Mouse (Mus musculus) fat pad, adult 2 months (tissue): ENCODE results near the gene Rtn4.
"Not testable (repeated sequence)": the region's sequence is repeated elsewhere in the genome, so short reads cannot be mapped to it uniquely, and the experiment has no call there.

Source experiments
- DNase-seq: peaks from one replicate; pipeline ENCODE4 v3.0.0-alpha.2; 2011; ENCODE audit warnings: low read depth, low spot score; ENCODE audit errors: extremely low read depth

Rtn4 gene

DNA sequence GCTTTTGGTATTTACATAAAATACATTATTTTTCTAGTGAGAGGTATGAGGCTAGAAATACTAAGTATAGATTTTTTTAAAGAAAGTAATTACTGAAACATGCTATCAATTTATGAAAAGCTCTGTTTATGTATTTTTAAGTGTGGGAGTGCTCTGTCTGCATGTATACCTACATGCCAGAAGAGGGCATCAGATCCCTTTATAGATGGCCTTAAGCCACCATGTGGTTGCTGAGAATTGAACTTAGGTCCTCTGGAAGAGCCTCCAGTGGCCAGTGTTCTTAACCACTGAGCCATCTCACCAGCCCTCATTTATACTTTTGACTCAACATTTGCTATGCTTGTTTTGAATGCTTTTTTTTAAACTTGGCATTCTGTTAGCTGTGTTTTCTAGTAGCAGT, 16.8 kb downstream of the Rtn4 start:
- DNase-seq: no peak

DNA sequence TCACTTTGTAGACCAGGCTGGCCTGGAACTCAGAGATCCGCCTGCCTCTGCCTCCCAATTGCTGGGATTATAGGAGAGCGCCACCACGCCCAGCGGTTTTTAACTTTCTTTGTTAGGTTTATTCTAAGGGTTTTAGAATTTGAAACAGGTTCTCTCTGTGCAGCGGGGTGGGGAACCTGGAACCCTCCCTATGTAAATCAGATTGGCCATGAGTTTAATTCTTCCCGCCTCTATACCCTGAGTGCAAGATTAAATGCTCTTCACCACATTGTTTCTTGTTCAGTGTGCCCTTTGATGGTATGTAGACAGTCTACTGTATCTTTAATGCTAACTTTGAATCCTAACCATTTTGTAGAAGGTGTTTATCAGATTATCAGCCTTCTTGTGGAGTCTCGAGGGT, 21.4 kb downstream of the Rtn4 start:
- DNase-seq: no peak

DNA sequence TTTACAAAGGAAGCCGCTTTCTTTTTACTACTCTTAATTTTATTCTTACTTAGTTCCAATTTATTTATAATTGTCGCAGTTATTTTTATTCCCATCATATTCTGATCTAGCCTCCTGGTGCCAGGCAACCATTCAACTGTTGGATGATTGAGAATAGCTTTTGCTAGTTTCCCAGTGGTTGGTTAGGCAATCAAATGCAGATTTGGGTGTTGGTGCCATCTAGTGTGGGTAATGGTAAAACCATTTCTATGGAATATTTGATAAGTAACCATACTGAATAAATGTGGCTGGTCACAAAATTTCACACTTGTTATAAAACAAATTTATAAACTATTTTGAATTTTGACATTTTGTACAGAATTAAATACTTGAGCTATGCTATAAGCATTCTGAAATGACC, 22.0 kb downstream of the Rtn4 start:
- no peak for DNase-seq

DNA sequence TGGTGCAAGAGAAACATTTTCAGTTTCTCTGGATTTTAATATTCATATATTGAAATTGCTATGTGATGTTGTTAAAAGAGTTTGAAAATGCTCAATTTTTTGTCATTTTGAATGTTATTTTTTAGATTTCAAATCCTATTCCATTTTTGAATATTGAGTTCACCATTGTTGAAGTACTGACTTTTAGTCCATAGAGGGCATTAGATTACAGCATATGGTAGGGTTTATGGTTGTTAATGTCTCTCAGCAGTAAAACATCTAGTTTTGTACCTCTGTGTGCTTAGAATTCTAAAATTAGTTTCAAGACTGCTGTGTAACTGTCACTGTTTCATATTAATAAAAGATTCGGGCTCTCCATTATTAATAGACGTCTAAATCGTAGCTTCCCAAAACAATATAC, 22.8 kb downstream of the Rtn4 start:
- DNase-seq: no peak

DNA sequence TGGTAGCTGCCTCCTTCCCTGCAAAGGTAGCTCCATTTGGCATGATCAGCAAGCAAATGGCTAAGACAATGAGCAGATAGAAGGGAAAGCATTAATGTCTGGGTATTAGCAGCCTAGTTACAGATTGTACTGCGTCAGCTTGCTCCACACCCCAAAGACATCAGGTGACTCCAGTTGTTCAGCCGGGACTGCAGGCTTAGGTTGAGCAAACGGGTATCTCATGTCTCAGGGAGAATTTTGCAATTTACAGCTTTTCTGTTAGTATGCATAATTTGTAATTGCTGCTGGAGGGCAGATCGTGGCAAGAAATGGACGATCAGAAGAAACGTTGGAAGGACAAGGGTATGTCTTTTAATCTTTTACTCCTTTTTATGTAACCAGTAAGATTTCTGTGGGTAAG, 25.8 kb downstream of the Rtn4 start:
- peak; percentile 85 for DNase-seq

DNA sequence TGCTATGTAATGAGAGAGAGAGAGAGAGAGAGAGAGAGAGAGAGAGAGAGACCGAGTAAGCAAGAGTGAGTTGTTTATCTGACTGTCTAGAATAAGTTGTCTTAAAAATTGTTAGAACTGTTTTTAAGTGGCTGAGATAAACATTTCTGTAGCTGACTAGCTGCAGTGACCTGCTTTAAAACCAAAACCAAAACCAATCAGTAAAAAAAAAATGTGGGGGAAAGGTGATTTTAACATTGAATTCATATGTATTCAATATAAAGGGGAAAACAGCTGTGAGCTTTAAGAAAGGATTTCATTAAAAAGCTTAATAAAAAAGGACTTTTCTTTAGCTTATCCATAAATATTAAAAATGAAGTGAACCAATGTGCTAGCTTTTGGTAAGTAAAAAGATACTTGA, 26.9 kb downstream of the Rtn4 start:
- DNase-seq: no peak

DNA sequence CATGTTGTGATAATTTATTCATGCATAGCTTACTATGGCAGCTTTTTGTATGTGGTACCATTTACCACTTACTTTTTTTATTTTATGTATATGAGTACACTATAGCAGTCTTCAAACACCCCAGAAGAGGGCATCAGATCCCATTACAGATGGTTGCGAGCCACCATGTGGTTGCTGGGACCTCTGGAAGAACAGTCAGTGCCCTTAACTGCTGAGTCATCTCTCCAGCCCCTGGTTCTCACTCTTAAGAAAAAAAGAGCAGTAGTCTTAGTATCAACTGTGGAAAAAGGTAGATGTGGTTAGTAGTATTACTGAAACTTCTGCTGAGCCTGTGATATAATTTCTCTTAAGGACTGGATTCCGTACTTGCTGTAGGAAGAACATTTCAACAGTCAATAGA, 31.5 kb downstream of the Rtn4 start:
- DNase-seq: no peak

DNA sequence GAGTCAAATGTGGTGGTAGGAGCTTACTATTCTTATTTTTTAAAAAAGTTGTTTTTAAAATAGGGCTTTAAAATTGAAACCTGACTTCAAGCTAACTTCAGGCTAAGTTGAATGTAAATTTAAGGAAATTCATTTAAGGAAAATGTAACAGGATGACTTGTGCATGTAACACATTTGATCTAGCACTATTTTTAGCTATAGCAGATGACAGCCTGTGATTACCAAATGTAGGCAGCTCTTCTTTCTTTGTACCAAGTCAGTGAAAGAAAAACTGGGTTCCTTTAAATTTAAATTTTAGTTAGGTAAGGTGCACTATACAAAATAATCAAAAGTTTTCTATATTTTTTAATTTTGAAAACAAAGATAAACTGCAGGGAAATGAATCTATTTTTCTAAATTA, 32.4 kb downstream of the Rtn4 start:
- DNase-seq: no peak

DNA sequence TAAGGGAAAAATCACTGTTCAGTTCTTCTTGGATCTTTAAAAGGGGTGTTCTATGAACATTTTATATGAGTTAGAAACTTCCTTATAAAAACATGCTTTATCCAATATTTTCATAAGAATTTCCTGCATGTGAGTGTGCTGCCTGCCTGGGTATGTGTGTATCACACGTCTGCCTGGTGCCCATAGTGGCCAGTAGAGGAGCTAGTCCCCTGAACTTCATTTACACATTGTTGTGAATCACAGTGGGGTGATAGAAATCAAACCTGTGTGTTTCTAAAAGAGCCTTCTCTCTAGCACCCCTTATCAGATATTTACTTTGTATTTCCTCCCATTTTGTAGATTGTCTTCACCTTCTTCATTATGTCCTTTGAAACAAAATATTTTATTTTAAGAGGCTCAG, 32.9 kb downstream of the Rtn4 start:
- DNase-seq: no peak

DNA sequence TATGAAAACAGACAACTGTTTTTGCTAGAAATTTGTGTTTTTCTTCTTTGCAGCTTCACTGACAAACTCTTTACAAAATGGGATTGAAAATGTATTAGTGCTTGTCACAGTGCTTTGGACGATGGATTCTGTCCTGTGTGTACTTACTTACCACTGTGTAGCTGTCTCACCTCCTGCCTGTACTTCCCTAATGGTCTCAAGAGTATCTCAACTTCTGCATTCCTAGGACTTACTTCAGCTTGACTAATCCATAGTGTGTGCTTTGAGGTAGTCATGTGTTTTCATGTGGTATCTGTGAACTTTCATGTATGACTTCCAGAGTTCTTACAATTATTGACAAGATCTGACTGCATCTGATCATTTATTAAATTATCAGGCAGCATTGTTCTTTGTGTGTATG, 35.2 kb downstream of the Rtn4 start:
- DNase-seq: no peak

DNA sequence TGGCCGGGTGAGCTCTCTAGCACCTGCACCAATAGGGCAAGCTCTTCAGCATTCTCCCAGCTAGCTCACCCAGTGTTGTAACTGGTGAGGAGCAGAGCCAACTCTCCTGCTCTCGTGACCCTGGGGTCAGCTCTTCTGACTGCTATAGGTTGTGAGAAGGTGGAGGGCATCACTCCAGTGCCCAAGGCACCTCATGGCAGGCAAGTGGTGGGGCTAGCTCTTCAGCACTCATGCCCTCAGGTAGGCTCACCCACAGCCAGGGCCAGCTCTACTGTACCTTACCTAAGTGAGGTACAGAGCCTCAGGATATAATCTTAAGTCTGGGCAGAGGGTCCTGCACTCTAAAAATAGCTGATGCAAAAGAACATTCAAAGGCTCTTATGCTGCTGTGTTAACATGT, 47.0 kb downstream of the Rtn4 start:
- DNase-seq: no peak

DNA sequence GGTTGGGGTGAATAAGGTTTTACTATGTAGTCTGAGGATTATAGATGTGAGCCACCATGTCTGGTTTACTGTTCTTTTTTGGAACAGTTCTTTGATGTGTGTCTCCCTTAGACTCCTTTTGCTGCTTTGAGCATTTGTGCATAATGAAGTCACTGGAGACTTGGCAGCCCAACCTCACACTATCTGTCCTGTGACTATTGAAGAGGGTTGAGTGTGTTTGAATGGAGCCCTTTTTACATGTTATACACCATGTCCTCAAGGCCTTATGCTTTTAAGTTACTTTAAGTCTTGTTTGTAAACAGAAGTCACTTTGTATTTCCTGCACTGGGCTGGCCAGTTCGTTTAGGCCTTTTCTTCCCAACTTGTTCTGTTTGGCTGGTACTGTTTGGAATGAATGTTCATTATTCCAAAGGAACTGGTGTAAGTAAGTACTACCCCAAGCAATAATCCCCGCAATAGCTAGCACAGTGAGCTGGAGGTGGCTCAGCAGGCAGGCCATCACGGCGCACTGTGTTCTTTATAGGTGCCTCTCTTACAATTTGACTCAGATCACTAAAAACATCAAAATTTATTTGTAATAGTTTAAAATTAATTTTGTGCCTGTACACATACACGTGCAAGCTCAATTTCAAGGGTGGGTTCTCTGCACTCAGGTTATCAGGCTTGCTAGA, 52.1 kb downstream of the Rtn4 start:
- no peak for DNase-seq

DNA sequence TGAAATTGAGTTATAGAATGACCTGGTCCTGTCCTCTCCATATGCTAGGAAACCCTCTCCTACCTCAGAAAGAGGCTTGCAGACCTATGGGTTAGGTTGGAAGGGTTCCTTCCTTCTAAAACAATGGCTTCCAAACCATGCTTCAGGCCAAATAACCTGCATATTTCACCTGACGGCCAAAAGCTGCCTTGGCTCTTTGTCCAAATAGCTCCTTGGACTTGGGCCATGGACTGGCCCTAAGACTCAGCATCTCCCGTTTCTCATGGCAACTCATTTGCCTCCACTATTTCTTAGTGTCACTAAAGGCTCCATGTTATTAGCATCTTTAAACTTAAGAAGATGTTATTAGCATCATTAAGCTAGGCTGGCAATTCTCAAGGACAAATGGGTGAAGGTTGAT, 52.8 kb downstream of the Rtn4 start:
- DNase-seq: no peak

DNA sequence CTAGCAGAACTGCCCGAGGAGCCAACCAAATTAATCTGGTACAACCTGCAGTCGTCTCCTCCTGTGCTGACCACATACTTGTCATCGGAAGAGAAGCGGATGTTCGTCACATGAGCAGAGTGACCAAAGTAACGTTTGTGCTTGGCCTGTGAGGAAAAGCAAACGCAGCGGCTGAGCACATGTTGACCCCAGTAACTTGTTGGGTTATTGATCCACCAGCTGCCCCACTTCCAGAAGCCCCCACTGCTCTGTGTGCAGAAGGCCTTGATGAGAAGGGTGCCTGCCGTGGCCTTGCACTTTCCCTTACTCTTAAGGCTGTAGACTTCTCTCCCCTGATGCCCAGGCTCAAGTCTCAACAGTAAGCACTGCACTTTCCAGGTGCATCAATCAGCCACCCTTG, 53.5 kb downstream of the Rtn4 start:
- DNase-seq: no peak

DNA sequence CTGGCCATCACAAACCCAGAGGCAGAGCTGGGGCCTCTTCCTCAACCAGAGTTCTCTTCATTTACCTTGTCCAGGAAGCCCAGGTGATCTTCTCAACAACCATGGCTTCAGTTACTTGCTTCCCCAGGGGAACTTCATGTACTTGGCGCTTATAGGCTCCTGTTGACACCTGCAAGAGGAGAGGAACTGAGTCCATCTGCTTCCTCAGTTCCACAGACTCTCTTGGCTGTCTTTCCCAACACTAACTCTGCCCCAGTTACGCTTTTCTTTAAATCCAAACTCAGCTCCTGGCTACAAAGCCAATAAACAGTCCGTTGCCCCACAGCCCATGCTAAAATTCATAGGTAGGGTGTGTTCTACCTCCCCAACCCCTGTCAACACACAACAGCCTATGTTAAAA, 54.6 kb downstream of the Rtn4 start:
- DNase-seq: no peak

DNA sequence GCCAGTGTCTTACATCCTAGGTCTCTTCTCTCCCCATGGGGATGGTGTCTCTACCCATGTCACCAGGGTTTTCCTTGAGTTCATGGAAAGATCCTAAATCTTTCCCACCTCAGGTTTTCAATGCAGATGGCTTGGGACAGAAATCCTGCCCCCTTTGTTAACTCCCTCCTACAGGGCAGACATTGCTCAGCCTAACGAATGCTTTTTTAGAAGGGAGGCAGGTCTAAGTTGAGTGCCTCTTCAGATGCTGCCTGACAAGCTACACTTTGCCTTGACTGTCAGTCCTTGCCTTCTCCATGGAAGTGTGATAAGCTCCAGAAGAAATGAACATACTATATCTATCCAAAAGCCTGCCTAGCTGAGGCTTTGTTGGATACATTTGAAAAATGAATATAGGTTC, 55.1 kb downstream of the Rtn4 start:
- no peak for DNase-seq

DNA sequence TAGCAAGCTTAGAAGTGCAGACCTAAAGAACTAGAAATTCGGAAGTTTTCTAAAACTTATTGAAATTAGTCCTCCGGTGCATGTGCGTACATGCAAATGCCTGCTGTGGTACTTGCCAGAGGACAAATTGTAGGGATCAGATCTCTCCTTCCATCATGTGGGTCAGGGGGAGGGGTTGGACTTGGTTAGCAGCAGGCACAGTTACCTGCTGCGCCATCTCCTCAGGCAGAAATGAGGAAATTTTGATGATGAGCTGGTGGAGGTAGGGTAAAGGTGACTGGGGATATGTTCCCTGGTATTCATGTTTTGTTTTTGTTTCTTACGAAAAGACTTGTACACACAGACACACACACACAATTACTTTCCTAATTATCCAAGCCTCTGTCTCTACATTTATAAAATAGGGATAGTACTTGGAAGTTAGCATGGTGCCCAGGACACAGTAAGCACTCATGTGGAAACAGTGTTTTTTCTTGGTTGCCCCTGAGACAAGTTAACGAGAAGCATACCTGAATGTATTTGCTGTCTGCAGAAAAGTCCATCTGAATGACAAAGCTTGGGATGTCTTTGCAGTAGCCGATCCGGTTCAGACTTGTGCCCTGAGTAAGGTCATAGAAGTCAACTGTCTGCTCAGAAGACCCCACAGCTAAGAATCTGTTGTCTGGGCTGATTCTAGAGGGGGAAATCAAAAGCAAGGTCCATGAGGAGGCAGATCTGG, 56.2 kb downstream of the Rtn4 start:
- DNase-seq: peak; percentile 78

DNA sequence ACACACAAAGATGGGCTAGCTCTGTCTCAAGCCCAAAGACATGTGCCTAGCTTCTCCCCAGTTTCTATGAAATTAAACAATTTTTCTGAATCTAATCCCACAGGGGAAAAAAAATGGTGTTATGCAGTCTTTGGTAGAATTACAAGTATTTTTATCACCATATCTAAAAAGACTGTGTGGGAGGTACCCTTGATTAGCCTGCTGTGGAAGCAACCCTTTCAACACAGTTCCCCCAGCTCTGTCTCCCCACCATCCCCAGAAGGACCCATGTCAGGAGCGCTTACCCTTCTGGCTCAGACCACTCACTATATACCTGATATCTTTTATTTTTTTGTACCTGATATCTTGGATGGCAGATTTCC, 56.7 kb downstream of the Rtn4 start:
- DNase-seq: no peak

DNA sequence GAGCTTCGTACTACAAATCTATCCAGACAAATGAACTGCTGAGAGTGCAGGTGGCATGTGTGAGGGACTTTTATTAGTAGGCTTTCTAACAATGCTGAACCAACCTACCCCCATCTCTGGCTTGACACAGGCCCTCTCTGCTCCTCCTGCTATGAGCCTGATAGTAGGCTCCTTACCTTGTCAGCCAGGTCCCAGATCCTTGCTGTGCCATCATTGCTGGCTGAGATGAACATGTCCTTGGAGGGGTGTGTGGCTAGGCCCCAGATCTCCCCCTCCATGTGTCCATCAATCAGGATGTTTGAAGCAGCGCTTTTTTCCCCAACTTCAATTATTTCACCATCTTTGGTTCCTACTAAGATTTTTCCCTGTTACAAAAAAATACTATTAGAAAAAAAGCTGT, 58.3 kb downstream of the Rtn4 start:
- no peak for DNase-seq

DNA sequence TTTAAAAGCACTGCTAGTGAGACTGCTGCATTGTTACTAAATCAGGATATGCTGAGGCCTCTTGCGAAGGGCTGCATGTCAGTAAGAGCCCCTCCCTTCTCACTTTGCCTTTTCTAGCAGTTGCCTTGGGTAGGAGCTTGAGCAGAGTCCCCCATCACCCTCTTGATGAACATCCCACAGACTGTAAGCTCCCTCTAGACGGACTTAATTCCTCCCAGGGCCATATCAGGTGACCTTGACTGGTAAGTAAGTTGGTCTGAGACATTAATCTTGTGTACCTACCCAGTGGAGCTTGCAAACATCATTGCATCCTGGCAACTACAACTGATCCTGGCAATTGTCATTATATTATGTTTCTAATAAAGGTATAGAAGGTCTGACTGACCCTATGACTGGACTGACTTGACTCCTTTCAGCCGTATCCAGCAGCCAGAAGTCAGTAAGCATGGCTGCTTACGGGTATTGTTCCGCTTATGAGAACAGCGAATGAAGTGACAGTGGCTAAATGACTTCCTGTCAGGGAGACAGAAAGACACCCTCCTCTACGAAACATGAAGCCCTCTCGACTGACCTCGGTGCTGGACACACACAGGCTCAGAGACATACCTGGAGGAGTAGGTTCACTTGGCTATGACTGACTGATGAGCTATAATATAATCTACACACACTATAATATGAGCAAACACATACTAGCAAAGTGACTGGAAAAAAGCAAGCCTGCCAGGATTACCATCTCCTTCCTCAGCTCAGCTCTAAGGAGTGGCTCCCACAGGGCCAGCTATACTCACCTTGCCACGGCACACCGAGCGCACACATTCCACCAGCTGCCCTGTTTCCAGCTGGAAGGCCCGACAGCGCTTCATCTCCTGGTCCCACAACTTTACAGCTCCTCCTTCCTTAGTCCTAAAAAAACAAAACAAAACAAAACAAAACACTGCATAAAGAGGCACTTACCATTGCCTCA, 59.2 kb downstream of the Rtn4 start:
- no peak for DNase-seq

DNA sequence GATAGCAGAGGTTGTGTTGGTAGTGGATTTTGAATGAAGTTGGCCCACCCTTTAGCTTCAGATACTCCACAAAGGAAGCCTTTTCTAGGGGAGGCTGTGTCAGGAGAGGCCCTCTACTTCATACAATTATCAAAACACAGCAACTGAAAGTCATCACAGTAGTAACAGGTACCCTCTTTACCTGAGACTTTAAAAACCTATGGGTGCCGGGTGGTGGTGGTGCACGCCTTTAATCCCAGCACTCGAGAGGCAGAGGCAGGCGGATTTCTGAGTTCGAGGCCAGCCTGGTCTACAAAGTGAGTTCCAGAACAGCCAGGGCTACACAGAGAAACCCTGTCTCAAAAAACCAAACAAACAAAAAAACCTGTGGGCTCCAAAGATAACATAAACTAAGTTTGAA, 63.3 kb downstream of the Rtn4 start:
- DNase-seq: not testable (repeated sequence)

DNA sequence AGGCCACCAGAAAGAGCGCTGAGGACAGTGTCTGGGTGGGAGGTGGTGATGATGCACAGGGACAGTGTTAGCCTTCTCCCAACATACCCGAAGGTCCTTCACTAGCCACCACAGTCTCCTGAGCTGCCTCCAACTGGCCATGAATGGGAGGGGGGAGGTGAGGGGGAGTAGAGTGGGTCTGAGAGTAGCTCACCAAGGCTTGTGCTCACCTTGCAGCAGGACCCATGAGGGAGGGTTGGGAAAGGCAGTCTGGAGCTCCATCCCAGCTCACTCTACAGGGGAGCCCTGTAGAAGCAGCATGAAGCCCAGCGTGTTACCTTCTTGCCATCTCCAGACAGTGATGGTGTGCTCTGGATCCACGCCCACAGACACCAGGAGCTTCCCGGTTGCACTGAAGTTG, 65.9 kb downstream of the Rtn4 start:
- no peak for DNase-seq
